Mouse (Mus musculus) CH12F3 (cell line): ENCODE measurements around the gene Nfasc.

ENCODE experiments used
- in situ Hi-C: fragments of 300-500 bp; cut with MboI; formaldehyde crosslinking; loops from 2 replicates; pipeline ENCODE4 v1.14.3; 2020; ENCODE audit warnings: low sequenced_read_pairs

Nfasc gene

DNA sequence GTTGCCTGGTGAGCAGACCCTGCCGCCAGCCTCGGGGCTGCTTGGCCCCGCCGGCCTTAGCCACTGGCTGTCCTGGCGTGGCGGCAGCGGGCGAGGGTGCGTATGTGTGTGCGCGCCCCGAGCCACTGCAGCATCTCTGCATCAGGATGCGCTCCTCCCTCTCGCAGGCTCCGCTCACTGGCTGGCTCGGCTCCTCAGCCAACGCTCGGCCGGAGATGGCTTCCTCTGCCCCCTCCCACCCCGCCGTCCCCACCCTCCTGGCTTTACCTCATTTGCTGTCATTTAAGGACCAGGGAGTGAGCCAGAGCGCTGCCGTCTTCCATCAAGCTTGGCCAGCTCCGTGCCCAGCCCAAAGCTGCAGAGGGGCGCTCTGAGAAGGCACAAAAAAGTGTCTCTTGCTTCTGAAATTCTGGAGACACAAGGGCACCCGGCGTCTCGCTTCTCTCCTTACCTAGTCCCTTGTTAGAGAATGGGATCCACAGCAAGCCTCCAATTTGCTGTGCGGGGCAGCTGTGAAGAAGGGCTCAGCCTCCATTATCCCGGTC, 198.8 kb downstream of the Nfasc start, which contains the start of gene Cntn2:
TSS of gene Cntn2 (minus strand) at position 495 of the 545 bp plus-strand sequence.
- in situ Hi-C loops, result no loop called here

DNA sequence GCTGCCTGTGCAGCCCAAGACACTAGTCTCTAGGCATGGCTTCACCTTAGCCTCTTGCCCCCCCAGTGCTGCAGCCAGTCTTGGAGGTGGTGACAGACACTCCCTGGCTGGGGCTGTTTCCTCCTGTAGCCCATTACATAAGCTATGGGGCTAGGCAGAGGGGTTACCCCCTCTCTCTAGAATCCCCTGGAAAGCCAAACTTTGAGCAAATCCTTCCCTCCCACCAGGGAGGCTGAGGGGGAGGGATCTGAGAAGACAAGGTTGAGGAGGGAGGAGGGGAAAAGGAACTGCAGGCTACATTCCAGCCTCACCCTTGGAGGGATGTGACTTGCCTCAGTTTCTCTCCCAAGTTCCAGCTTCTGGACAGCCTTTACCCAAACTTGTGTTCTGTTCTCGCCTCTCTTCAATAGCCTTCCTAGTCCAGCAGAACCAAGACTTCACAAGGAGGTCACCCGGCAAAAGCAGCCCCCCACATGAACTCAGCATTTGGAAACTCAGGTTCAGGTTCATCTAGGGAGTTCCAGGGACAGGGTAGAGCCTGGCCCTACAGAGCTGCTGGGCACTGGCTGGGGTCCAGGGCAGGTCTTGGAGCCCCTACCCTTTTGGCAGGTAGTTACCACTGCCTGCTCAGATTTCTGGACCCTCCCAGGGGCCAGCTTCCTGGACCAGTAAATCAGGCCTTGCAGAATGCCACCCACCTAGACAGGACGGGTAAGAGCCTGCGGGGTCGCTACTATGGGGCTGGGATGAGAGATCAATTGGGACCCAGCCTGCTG, 199.6 kb downstream of the Nfasc start:
- in situ Hi-C loops, result no loop called here

DNA sequence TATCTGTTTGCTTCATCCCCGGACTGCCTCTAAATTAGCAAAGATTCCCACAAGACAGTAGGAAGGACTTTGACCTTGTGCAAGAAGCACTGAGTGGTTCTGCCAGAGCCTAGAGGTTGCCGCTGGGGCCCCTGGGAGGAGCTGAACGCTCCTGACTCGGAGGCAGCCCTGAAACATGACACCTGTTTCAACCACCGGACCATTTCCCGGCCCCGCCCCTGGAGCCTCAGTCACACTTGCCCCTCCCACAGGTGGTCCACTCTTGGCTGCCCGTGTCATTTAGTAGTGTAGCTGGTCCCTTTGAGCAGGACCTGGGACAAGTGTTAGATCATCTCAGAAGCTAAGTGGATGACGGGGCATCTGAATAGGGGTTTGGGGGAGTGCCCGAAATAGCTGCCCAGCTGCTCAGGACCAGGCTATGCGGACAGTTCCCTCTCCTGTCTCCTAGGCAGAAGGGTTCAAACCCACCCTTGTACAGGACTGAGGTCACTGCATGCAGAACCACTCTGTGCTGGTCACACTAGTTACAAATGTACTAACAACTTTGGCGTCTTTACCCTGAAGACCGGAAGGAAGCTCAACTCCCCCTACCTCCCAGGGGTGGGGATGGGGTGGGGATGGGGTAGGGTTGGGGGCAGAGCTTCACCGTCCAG, 200.3 kb downstream of the Nfasc start:
- in situ Hi-C loops, result no loop called here

DNA sequence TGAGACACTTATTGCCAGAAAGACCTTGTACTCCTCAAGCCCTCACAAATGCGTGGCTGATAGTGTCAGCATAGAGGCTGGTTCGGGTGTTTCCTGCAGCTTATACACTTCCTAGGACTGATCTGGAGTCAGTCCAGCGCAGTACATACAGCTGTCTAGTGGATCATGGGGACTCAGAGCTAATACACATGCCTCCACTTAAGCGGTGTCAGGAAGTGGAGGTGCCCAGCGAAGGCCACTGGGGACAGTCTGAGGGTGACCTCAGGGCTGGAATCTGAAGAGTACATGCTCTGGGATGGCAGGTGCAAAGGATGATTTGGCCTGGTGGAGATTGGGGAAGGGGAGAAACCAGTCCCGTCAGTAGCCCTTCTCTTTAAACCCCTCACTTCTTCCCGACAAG, 200.9 kb downstream of the Nfasc start:
- in situ Hi-C loops, result no loop called here

DNA sequence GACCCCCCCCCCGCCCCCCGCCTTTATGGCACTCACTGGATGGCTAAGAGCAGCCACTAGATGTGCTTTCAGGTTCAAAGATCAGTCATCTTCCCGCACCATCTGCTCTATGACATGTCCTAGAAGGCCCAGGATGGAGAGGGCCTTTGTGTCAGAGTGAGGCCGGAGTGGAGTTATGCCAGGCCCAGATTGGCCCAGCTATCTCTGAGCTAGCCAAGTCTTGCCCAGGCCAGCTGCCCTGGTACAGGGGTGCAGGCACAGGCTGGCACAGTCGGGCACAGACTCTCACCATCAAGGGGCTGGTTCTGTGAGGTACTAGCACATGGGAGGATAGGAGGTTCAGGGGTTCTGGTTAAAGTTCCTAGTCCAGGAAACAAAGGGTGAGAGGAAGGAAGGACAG, 203.9 kb downstream of the Nfasc start:
- in situ Hi-C loops, result no loop called here

DNA sequence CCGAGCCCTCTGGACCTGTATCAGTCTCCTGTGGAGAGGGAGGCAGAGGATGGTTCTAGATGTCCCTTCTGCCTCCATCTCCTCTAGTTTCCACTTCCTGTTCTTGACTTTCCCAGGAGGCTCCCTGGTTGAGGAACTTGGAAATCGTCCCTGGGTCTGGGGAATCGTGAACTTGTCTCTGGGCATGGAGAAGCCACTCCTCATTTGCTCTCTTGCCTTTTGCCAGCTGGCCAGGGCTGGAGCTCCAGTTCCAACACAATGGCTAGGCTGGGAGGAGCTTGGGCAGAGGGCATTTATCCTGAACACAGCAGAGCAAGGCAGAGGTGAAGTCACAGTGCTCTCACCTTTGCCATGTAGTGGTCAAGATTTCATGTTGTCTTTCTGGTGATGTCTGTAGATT, 205.2 kb downstream of the Nfasc start:
- in situ Hi-C loops, result no loop called here

DNA sequence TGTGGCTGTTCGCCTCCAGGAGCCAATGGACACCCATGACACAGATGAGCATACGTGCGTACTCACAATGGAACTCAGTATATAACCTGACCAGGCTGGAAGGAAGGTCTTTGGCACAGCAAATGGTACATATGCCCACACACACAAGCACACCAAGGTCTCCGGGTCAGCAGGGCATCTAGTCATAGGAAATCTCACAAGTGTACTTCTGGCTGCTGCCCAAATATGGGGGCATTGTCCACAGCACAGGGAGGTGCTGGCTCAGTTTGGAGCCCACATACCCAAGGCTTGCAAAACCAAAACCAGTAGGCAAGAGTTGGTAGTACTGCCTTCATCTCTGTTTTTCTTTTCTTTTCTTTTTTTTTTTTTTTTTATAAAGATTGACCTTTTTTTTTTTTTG, 206.1 kb downstream of the Nfasc start:
- in situ Hi-C loops, result no loop called here

DNA sequence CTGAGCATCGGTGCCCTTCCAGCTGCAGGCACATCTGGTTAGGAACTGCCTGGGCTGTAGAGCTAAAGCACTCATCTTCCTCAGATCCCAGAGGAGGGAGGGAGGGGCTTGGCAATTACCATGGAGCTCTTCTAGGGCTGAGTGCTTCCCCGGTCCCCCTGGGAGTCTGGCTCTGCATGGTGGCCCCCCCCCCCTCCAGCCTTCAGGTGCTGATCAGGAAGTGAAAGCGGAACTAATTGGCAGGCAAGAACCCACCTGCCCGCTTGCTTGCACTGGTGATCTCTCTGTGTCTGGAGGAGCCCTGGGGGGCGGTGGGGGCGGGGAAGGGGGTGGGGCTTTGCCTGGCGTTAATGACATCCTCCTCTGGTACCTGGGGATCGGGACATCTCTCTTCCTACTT, 207.8 kb downstream of the Nfasc start:
- in situ Hi-C loops, result no loop called here

DNA sequence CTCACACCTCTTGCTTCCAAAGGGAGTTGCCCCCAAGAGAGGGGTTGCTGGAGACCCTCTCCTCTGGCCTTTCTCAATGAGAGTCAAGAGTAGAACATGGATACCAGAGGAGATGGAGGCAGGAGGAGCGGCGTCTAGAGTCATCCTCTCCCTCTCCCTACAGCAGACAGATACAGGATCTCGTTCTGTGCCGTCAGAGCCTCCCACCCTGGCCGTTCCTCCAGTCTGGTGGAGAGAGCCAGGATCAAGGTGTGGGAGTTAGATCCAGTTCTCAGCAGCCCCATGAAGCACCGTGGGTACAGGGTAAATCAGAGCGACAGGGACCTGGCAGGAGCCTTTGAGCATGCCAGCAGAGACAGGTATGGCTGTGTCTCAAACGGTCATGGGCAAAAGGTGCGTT, 209.1 kb downstream of the Nfasc start:
- in situ Hi-C loops, result no loop called here

DNA sequence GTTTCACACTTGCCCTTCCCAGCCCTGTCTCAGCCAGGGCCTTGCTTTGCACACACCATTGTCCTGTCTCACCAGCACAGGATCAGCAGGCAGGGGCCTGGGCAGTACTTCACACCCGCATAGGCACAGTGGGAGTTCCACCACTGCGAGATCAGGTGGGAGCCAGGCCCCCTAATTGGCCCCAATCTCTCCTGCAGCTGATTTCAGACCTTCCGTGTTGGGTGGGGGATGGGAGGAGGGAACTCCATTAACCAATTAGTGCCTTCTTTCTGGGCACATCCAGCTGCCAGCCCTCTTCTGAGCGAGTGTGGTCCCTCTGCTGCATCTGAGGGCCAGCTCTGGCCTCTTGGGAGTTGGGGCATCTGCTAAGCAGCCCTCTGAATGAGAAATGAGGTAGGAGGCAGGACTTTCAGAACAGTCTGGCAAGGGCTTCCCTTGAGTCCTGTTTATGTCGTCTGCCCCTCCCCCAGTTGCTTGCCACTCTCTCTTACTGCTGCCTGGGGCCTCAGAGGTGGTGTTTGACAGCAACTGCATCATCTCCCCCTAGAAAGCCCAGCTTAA, 210.9 kb downstream of the Nfasc start:
- in situ Hi-C loops, result no loop called here

DNA sequence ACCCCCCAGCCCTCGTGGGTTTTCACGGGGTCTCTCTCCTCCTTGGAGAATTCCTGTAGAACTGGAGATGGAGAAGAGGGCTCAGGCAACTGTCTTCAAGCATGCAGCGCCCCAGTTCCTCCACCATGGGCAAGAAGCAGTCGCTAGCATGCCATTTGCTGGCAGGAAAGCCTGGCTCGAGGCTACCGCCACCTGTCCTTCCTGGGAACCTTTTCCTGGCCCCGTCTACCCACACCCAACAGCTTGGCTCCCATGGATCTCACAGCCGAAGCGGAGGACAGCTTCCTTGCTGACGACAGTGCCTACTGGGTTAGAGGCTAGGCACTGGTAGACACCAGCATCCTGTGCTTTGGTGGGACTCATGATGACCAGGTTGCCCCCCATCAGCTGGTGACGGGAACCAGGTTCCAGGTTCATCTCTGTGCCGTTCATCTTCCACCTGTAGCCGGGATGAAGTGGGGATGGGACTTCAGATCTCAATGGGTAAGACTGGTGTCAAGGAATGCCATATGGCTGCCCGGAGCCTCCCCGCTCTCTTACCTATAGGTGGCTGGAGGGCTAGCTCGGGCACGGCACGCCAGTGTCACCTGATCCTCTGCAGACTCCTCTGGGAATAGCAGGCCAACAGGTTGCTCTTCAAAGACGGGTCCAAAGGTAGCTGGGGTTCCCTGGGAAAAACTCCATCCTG, 212.8 kb downstream of the Nfasc start:
- in situ Hi-C loops, result loop anchor here (5.0 kb wide), 1 partner anchor 64 kb away; no protein-coding TSS in a partner anchor

DNA sequence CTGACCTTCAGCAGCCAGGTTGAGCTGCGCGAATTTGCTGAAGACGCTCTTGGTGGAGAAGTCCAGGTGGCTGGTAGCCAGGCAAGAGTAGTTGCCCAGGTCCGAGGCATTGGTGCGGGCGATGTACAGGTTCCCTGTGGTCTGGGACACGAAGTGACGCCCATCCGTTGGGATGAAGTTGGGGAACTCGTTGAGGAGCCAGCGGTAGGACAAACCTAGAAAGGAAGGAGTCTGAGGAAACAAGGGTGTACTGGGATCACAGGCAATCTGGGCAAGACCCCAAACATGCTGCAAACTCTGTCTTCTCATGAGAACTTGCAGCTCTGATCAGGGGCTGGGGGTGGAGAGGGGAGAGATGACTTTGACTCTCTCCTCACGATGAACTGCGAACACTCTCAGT, 213.5 kb downstream of the Nfasc start:
- in situ Hi-C loops, result loop anchor here (5.0 kb wide), 1 partner anchor 64 kb away; no protein-coding TSS in a partner anchor

DNA sequence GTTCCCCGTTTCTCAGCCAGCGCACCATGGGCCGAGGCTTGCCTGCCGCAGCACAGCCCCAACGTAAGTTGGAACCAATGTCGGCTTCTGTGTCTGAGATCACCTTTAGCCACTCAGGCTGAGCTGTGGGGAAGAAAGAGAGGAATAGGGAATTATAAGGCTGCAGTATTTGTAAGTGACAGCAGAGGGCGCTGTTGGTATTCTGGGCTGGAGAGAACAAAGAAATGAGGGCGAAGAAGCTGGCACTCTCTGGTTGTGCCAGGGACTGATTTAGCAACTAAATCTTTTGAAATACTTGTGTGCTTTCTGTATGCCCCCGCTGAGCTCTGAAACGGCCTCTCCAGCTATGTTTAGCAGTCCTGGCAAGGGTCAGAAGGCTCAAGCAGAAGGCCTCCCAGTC, 215.8 kb downstream of the Nfasc start:
- in situ Hi-C loops, result loop anchor here (5.0 kb wide), 1 partner anchor 66 kb away; no protein-coding TSS in a partner anchor

DNA sequence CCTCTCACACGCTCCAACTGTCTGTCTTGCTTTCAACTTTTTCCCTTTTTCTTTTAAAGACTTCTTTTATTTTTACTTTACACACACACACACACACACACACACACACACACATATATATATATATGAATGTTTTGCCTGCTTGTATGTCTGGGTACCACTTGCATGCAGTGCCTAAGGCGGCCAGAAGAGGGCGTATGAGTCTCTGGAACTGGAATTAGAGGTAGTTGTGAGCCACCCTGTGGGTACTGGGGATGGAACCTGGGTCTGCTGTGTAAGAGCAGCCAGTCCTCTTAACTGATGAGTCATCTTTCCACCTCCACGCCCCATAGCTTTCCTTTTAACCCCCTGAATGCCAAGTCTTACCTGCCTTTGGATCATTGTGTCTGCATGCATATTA, 217.7 kb downstream of the Nfasc start:
- in situ Hi-C loops, result no loop called here

DNA sequence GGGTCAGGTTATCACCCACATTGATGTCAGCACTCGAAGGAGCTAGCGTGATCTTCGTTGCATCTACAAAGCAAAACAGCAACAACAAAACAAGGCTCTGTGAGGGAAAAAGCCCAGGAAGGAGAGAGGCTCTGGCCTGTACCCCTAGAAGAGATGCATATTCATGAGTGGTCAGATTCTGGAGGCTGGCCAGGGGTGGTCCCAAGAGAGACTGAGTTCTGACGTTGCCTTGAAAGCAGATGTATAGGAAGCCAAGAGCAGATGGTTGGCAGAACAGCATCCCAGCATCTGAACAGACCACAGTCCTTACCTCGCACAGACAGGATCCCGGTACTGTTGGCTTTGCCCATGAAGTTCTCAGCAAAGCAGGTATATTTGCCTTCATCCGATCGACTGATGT, 218.5 kb downstream of the Nfasc start:
- in situ Hi-C loops, result no loop called here

DNA sequence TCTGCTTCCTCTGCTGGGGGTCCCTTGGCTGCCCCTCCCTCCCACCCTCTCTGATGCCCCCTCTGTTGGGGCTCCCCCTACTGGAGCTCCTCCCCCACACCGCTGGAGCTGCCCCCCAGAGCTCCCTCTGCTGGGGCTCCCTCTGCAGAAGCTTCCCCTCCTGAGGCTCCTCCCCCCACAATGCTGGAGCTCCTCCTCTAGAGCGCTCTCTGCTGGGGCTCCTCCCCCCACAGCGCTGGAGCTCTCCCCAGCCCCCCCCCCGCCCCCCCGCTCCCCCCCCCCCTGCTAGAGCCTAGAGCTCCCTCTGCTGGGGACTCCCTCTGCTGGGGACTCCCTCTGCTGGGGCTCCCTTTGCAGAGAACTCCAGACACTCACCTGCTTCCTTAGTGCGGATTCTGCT, 220.8 kb downstream of the Nfasc start:
- in situ Hi-C loops, result no loop called here

DNA sequence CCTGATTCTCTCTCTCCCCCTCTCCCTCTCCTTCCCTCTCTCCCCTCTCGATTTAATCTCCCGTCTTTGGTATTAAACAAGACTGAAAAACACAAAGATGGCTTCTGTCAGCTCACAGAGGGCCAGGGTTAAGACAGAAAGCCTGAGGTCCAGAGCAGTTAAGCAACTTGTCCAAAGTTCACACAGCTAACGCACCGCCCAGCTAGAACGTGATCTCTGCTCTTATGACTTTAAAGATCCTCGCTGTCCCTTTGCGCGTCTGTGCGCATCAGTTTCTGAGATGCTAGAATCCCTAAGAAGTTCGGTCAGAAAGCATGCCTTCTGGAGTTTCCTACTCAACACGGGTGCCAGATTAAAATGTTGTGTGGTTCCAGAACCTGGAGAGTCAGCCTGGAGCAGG, 221.9 kb downstream of the Nfasc start:
- in situ Hi-C loops, result no loop called here

DNA sequence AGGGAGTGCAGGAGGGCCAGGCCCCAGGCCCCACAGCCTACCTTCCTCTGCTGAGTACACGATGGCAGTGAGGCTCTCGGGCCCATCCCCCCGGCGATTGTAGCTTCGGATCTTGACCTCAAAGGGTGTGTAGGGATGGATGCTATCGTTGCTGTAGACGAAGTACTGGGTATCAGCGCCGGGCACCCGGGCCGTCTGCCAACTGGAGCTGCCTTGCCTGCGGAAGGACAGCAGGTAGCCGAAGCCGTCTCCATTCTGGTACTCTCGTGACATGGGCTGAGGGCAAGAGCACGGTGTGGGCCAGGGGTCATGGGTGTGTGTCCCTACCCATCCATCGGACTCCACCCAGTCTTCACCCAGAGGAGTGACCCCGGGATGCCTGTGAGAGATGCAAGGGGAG, 223.0 kb downstream of the Nfasc start:
- in situ Hi-C loops, result no loop called here

DNA sequence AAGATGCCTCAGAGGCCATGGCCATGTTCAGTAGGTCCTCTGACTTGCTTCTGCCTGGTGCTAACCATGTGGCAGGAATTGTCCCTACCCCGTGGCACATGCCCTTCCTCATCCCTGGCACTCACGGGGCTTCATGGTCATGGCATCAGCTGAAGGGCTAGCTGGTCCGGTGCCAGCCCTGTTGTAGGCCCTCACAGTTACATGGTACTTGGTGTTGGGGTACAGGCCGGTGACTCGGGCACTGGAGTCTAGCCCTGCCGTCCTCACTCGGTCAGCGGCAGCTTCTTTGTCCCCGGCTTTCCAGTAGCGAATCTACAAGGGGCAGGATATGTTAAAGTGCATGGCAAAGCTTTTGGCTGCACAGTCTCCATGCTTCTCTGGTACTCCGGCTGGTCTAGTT, 224.8 kb downstream of the Nfasc start:
- in situ Hi-C loops, result no loop called here

DNA sequence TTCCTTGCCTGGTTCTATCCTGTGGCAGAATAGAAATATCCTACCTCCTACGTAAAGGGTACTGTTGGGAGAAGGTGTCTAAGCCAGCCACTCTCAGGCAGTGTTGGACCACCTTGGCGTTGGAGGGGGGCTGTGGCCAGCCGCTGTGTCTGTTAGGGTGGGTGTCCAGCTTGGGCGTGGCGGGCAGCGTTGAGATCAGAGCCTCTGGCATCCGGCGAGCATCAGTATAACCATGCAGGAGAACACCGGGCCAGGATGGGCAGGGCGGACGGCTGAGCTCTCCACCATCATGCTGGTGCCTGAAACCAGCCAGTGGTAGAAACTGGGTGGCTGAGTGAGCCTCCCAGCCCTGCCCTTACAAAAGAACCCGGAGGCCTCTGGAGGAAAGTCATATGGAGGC, 226.3 kb downstream of the Nfasc start:
- in situ Hi-C loops, result no loop called here
